Mouse (Mus musculus) lung, postnatal 0 days (tissue): ENCODE measurements around the gene Mthfd1l.

Experiments
- CTCF ChIP-seq: IDR thresholded peaks from 2 replicates; pipeline ENCODE4 v1.5.1; 2016; ENCODE audit warnings: antibody characterized with exemption, mild to moderate bottlenecking
- EP300 ChIP-seq: IDR thresholded peaks from 2 replicates; pipeline ENCODE4 v1.6.1; 2016; ENCODE audit warnings: antibody characterized with exemption, mild to moderate bottlenecking, control low read depth

- TF ChIP-seq CTCF (no peak), EP300 (no peak)
Measured at GRCm38 (mm10) chr10:4057832-4058231, 84.9 kb downstream of the Mthfd1l start.
